Mouse (Mus musculus): ENCODE measurements at regions not wholly inside any gene's neighbourhood (a gene's known extent, or its start where the extent isn't known, plus 50 kb on each side); places are given as distances from the start of the nearest gene placed in this dataset.

DNA sequence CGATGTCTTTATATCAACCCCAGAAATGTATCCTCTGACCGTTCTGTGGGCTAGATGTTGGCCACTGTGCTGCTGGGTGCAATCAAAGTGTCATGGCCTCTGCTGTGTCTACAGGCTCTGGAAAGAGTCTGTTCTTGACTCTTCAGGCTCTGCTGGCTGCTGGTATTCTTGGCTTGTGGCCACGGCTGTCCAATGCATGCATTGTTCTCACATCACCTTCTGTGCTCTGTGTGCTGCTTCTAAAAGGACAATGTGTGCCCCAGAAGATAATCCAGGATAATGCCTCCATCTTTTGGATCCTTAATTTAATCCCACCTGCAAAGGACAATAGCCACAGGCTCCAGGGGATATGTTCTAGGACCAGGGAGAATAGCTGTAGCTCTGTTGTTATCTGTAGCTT lies 77.5 kb upstream of the Dapl1 start:
- peak; percentile 68 to 81 for DNase-seq

DNA sequence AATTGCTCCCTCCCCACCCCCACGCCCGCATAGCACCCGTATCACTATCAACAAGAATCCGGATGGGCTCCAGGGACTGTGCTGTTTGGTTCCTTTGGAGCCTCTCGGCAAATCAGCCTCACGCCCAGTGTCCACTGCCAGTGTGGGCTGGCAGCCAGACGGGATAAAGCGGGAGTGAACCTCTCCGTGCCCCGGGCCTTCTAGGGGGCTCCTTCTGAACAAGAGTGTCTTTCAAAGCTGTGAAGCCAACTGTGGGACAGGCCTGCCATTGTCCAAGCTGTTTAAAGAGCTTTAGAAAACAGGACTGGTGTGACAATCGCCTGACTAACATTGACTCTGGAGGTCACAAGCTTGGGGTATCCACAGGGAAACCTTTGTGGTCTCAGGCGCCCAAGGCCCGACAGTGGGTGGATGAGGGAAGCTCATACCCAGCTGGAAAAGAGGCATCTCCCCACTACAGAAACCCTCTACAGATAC lies 76.9 kb upstream of the Dapl1 start:
- DNase-seq: peak; percentile 78 to 82

- DNase-seq: no peak
These were observed 76.3 kb upstream of the Dapl1 start for GRCm38 (mm10) chr2:59408040-59408587.

DNA sequence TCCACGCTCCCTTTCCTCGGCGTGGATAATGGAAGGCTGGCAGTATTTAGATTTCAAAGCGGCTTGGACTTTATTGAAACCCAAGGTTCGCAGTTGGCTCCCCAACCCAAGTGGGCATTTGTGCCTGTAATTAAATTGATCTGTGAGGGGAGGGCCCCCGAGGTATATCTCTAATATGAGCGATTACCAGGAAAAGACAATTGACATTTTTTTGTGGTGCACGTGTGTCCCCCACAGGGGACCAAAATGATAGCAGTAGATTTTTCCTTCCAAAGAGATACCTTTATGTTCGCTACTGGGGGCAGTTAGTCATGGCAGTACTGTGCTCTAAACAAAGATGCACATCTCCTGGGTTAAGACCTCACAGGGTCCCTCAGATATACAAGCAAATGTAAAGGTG lies 69.8 kb upstream of the Dapl1 start:
- DNase-seq: no peak

DNA sequence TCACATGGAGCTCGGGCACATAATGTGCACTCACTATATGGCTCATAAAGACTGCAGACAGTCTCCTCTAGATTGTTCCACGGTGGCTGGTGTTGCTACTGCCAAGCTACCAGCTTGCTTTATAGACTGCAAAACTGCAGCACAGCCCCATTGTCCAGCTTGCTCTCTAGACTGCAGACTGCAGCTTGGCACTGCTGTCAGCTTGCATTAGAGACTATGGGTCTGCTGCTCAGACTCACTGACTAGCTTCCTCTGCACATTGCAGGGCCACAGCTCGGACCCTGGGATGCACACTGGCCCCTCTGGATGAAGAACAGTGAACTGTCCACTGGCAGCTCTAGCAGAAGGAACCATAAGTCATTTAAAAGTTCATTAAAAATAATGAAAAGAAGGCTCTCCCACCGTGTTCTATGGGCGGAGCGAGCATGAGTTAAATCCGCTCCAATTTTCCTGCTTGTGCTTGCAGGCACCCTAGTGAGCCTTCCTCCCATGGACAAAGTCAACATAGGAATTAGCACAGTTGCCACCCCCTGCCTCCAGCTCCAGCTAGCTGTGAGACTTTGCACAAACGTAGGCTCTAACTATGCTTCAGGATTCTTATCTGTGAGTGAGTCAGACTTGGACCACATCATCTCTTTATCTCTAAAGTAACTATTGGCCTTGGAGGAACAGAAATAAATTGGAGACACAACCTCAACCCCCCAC lies 67.8 kb upstream of the Dapl1 start:
- DNase-seq: peak in 1 of 2 experiments; percentile 44

DNA sequence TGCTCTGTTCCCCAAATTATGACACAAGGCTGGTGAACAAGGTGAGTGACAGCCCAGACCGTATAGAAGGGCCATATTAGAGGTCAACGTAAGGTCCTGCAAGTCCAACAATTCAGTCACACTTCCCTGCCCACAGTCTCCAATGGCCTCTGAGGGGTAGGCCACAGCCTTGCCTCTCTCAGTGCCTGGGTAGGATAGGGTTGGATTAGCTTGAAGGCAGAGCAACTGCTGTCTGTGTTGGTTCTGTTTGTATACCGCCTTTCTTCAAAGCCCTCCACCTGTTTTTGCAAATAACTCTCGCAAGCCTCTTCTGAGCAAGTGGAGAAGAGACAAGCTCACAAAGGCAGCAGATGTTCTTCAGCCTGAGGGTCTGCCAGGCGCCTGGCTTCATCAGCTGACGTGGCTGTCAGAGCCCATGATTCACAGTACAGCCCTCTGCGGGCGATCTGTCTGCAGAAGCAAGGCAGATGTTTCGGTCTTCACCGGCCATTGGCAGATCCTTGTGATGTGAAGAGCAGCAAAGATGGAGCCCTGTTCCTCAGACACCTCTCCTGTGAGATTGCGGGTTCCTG lies 67.0 kb upstream of the Dapl1 start:
- DNase-seq: no peak

DNA sequence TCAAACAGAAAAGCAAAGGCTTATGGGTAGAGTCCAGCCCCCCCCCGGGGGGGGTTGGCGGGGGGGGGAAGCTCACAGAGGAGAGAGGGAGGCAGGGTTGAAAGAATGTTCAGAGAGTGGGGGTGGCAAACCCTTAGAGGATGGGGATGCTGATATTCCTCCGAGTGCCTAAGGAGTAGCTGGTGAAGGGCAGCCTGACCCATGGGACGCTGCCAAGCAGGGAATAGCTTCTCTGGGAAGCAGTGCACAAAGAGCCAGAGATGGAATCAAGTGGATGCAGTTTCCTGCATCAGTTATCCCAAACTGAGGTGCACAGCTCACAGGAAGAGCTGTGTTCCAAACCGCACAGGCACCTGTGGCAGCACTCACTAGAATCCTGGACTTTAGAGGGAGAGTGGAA lies 64.0 kb upstream of the Dapl1 start:
- no peak for DNase-seq

- DNase-seq: no peak
These were observed 61.9 kb upstream of the Dapl1 start for GRCm38 (mm10) chr2:59422291-59423242.

DNA sequence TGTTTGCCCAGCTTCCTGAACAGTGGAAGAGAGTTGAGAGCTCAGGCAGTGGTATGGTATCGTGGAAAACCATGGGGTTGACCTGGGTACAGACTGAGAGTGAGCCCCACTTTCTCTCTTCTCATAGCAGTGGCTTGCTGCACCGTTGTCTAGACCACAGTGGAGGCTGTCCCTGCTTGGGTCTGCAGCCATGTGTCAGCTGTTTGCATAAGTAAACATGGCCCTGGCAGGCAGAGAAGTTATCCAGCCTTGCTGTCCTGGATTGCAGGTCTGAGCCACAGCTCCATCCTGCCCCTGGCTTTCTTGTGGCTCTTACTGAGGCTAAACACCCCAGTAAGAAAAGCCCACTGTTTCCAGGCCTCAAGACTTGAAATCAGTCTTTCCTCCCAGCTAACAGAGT lies 60.2 kb upstream of the Dapl1 start:
- no peak for DNase-seq

DNA sequence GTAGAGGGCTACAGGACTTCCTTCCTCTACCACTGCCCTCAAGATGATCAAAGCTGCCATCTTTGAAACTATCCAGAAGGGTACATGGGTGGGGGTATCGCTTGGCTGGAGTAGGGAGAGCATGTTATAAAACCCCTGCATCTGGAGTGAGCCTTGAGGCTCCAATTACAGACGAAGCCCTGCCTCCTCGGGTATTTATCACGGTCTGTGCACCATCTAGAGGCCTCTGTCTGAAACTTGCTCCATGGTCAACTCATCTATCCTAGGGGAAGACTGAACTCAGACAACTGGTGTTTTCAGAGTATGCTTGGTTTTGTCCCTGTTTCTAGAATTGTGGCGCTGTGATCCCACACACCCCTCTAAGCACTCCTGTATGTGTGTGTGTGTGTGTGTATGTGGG lies 59.7 kb upstream of the Dapl1 start:
- peak; percentile 60 to 71 for DNase-seq

GRCm38 (mm10) chr2:59425876-59426275 lies 58.6 kb upstream of the Dapl1 start:
- peak in 1 of 2 experiments; percentile 76 for DNase-seq

- no peak for DNase-seq
These were observed 53.0 kb upstream of the Dapl1 start for GRCm38 (mm10) chr2:59431466-59431865.

DNA sequence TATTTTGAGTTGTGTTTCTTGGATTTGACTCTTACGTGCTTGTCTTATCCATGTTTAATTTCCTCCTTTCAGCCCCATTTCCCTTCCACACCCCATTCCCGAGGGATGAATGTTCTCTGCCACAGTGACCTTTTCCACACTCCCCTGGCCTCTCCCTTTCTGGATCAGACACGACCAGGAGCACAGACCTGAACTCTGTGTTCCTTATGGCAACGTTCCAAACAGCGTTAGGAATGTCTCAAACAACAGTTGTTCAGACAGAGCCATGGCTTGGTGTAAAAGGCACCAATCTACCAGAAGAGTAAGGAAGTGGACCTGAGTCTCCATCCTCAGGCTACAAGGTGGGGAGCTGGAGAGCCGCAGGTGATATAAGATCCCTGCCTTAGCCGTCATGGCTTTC lies 52.6 kb upstream of the Dapl1 start:
- peak; percentile 75 to 92 for DNase-seq

Data from heart, adult 18-20 months (tissue).